Mouse (Mus musculus): ENCODE results near the gene Gm11084.
"Not testable (repeated sequence)": the region's sequence is repeated elsewhere in the genome, so short reads cannot be mapped to it uniquely, and the experiment has no call there.

Gene Gm11084

DNA sequence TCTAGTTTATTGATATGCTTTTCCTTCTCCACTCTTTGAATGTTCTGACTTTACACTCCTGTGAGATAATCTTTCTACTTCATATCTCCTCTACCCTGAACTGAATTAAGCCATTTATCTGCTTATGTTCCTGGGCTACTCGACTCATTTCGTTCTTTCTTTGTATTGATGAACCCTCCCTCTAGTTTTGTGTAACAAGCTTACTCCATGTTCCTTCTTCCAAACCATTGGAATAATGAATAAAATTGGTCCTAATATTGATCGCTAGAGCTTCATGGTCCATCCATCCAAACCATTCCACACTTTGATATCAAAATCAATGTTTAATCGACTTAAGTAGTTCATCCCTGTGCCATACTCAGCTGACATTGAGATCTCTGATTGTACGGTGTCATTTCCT, at the start of gene Gm11084:
Gene Gm11084, minus strand, starts transcription at position 101 of the 400 bp plus-strand sequence.
- no peak for DNase-seq (ENCODE audit: low spot score)

DNA sequence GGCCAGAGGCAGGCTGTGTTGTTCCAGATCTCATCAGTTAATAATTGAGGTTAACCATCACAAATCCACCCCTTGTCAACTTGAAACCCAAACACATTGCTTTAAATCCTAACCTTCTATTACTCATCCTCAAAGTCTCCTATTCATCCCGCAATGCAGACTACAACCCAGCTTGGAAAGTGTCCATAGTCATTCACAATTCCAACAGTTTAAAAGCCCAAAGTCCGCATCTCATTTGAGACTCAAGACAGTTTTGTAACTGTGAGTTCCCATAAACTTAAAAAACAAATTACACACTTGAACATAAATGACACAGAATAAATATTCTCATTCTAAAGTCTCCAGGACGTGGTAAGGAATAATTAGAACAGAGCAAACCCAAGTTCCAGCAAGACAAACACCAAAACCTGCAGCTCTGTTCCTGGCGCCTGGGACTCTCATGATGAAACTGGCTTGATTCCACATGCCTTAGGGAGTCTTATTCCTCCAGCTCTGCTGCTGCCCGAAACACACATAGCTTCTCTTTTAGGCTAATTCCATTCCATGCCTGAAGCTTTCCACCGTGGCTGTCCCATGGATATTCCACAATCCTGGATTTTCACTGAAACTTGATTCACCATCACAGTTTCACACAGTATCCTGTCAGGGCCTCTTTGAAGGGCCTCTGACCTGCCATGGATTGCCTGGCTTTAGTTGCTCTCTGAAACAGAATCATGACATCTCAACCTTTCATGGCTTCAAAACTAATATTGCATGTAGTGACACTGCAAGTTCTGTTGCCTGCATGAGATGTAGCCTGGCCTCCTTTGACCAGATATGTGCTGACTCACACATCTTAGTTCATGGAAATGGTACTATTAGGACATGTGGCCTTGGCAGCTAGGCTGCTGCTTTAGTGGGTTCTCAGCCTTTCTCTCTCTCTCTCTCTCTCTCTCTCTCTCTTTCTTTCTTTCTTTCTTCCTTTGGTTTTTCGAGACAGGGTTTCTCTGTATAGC, 44.8 kb upstream of the Gm11084 start:
- no peak for DNase-seq (ENCODE audit: low spot score)

DNA sequence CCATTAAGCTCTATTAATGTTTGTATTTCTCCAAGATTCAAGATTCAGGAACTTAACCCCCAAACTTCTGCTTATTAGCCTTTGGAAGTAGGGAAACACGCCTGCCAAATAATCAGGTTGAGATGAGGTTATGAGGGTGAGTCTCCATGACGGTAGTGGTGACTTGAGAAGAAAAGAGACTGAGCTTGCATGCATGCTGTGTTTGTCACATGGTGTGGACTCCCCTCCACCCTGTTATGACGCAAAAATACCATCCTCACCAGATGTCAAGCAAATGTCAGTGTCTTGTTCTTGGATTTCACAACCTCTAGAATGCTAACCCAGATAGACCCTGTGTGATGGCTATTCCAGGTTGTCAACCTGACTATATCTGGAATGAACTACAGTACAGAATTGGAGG, 43.3 kb upstream of the Gm11084 start:
- DNase-seq (ENCODE audit: low spot score), result no peak

DNA sequence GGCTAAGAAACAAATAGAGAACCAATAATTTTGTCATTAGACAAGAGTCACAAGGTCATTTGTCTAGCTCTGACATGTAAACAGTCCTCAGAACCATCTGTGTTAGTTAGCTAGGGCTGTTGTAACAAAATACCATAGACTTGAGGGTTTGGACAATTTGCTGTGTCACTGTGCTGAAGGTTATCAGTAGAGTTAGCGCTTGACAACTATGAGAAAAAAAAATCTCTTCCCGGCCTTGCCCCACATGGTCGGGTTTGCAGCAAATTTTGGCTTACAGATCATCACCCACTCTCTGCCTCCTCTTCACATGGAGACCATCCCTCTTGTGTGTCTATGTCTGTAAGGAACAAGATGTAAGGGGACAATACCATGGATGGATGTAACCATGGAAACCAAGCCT, 41.5 kb upstream of the Gm11084 start:
- no peak for DNase-seq (ENCODE audit: low spot score)

DNA sequence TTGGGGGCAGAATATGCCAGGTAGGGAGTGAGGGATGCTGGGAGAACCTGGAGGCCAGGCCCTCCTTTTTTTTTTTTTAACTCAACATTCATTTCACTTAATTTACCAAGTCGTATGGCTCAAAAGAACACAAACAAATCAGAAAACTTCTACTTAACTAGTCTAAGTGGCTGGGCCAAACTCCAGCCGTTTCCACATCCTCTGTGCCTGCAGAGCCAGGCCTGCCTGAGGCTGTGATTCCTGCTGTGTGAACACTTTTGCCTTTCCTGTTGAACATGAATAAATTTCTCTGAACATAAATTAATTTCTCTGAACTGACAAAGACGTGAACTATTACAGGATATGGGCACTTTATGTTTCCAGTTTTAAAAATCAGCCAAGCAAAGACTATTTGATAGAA, 40.6 kb upstream of the Gm11084 start:
- no peak for DNase-seq (ENCODE audit: low spot score)

DNA sequence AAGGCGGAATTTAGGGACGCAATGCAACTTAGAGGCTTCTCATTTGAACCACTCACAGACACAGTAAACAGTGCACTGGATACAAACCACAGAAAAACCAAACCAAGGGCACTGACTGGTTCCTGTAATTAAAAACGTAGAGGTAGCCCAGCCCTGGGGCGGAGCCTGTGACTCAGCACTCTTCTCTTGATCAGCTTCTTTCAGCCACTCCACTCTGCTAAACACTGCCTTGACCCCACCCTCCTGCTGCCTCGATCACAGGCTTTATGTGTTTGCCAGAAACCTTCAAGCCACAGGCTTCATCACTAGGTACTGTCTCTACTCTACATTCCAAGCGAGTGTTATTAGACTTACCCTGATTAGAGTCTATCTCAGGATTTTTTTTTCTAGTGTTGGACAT, 37.3 kb upstream of the Gm11084 start:
- DNase-seq (ENCODE audit: low spot score), result no peak

DNA sequence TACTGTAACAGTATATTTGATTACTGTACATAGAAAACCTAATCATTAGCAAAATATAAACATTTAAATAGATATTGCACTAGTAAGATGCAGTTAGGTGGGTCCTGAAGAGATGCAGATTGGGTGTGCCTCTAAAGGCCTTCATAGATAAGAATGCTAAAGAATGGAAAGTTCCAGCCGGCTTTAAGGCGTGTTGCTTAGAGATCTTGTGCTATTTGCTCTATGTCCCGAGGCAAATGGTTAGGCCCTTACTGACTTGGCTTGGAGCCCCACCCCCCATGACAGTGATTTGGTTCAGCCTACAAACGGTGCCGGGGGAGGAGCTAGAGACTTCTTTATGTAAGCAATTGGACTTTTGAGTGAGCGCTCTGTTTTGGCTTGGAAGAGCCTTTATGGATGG, 34.5 kb upstream of the Gm11084 start:
- DNase-seq (ENCODE audit: low spot score), result no peak

DNA sequence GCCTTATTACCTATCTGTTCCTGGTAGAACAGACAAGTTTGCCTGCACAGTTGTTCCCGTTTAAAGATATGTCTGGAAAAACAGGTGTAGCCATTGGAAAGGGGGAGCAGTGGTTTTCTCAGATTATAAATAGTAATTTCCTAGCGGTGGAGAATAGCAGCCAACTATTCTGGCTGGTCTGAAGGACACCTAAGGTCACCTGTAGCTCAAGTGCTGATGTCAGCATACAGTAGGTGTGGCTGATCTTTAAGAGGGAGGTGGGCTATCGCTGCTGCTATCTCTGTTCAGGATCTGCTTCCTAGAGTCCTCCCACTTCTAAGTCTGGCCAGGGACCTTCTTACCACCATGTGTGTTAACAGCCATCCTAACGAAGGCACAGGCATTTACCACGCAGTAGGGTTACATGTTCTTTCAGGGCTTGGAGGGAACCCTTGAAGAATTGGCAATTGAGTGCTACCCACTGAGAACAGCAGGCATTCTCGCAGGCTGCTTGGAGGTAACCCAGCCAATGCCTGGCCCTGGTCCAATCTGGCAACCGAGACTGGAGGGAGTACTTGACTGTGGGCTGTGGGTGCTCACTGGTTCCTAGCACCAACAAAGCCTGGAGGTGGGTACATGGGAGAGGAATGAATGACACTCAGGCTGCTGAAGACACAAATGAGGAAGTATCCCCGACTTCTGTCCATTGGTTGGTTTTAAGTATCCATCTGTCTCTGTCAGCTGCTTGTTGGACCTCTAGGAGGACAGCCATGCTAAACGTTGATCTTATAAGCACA, 33.0 kb upstream of the Gm11084 start:
- no peak for DNase-seq (ENCODE audit: low spot score)

DNA sequence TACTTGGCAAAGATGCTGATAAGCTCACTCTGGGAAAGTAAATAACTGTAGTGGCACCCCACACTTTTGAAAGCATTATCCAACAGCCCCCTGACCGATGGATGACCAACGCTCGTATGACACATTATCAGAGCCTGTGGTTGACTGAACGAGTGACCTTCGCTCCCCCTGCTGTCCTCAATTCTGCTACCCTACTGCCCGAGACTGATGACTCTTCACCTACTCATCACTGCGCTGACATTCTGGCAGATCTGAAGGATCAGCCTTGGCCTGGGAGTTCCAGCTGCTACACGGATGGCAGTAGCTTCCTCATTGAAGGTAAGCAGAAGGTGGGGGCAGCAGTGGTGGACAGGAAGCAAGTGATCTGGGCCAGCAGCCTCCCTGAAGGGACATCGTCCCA, 27.5 kb upstream of the Gm11084 start:
- DNase-seq (ENCODE audit: low spot score), result not testable (repeated sequence)

DNA sequence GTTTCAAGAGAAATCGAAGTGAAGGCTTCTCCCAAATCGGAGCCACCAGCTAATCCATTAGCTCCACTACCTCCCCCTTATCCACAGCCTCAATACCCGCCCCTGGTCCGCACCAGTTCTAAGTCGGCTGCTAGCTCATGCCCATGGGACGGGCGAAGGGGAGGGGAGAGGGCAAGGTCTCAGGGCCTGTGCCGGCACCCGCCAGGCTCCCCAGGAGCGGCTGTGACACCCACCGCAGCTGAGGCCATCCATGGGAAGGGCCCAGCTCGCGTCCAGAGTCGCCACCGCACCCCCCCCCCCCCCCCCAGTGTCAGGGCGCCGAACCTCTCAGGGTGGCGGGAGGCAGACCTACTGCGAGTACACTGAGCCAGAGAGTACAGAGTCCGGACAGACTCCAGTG, 26.1 kb upstream of the Gm11084 start:
- no peak for DNase-seq (ENCODE audit: low spot score)

DNA sequence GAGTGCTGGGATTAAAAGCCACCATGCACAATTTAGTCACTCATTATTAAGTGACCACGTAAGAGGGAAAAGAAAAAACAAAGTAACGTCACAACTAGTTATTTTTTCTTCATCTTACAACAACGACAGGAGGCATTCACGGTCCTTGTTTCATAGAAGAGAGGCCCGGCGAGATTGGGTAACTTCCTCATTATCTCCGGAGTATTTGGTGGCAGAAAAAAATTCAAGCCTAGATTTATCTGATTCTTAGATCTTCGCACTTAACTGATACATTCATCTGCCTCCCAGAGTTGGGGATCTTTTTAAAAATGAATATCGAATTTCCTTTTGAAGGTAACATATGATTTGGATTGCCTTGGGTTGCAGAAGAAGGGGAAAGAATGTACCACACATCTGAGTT, 21.0 kb upstream of the Gm11084 start:
- no peak for DNase-seq (ENCODE audit: low spot score)

DNA sequence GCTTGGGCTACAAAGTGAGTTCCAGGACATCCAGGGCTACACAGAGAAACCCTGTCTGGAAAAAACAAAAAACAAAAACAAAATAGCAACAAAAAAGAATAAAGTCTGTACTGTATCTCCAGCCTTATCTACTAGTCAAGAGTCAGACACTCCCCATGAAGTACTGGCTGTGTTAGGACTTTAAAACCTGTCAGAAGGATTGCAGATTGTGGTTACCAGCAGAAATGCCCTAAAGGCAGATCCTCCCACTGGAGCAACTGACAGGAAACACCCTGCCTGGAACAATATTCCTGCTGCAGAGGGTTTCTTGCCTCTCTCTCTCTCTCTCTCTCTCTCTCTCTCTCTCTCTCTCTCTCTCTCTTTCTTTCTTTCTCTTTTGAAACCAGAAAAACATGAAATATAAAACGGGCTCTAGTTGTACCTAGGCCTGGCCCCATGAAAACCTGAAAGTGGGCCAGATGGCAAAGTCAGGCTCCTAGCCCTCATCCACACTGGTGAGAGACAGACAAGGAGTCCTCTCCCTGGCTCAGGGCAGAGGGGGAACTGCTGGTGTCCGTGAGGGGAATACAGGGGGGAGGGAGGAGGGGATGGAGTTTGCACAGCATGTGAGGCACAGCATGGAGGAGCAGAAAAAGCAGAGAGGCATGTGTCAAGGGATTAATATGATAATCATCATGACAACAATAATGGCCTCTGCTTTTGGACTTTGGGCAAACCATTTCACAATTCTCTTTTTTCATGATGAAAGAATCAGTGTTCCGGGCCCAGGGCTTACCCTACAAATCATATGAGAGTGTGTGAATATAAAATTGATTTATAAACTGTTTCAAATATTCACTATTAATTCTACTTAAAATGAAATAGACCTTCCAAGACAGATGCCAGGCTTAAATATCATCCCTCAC, 19.3 kb upstream of the Gm11084 start:
- DNase-seq (ENCODE audit: low spot score), result no peak

DNA sequence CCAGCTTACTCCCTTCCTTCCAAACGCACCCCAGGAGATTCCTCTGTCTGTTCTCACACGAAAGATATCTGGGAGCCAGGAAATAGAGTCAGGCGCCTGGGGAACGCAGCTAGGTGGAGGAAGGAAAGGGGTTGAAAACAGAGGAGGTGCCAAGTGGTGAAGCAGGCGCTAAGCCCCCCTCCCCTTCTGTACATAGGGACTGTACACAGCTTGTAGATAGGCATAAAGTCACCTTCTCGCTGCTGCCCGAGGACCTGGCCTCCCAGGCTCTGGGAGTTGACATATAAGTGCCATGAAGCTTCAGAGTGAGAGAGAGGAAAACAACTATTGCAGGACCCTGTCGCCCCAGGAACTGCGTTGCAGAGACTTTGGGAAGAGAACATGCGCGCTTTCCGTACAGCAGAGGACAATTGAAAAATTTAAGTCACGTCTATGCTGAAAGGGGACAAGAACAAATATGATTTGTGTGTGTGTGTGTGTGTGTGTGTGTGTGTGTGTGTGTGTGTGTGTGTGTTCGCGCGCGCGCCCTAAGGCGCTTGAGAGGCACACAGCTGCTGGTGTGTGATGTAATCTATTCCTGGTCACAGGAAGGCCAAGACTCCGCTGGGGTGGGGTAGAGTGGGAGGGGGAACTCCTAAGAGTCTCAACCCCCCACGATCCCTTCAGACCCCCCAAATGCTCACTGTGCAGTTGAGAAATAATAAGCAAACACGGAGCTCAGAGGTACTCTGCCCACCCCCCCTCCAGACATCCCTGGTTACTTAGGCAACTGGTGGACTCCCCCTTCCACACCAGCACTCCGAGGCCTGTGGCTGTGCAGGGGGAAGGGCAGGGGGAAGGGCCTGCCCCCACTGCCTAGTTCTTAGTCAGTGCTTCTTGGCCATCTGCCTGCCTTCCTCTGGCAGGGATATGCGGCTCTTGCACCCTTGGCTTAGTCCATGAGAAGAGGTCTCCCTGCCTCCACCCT, 17.5 kb upstream of the Gm11084 start:
- DNase-seq (ENCODE audit: low spot score), result no peak

DNA sequence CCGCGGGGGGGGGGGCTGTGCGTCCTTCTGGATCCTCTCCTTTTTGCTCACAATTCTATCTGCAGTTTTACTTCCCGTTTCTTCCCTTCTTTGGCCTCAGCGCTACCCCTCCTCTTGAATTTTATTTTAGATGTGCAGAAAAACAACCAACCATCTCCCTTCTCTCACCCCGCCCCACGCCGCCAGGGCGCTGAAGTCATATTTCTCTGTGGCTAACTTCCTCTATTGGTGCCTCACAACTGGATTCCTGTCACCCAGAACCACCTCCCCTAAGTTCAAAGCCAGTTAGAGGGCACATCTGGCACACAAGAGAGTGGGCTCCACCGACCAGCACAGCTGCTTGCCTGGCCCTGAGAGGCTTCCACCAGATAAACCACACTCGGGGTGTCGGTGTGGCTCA, 16.5 kb upstream of the Gm11084 start:
- DNase-seq (ENCODE audit: low spot score), result no peak

DNA sequence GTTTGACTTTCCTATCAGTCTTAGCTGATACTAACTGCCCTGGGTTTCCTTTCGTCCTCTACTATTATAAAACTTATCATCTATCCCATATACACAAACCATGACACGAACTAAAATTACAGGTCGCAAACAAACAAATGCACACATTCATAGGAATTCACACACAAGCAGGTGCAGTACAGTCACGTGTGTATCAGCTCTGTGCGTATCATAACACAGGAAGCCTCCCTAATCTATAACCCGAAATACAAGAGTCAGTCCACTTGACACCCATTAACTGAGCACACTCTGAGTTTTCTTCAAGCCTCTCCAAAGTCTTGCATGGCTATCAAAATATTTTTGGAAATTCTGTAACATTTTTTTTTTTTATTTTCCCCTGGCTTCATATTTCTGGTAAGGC, 15.9 kb upstream of the Gm11084 start:
- DNase-seq (ENCODE audit: low spot score), result no peak

DNA sequence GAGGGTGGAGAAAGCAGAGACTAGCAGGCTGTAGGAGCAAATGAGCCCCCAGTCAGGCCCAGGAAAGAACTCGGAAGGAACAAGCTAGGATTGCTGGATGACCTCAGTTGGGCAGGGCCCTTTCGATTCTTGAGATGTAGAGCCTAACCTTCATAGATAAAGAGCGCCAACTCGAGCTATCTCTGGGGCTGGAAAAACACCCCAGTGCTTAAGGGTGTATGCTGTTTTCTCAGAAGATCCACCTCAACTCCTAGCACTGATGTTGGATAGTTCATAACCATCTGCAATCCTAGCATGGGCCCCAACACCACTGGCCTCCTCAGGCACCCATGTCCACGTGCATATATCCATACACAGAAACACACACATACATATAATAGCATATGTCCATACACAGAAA, 15.5 kb upstream of the Gm11084 start:
- no peak for DNase-seq (ENCODE audit: low spot score)

DNA sequence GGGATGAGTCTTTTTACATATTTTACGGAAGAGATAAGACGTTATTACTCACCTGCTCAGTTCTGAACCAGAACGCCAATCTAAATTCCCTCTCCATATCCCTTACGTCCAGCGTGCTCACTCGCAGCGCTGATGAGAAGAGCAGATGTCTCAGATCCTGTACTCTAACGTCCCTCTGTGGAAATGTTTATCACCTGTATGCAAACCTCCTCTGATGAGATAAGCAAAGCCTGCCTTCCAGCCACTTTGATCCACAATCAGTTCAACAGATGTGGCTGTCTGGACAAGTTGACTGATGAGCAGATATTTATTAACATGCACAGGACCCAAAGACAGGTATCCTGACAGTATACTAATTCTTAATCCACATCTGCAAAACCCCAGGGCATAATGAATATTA, 13.7 kb upstream of the Gm11084 start:
- no peak for DNase-seq (ENCODE audit: low spot score)

DNA sequence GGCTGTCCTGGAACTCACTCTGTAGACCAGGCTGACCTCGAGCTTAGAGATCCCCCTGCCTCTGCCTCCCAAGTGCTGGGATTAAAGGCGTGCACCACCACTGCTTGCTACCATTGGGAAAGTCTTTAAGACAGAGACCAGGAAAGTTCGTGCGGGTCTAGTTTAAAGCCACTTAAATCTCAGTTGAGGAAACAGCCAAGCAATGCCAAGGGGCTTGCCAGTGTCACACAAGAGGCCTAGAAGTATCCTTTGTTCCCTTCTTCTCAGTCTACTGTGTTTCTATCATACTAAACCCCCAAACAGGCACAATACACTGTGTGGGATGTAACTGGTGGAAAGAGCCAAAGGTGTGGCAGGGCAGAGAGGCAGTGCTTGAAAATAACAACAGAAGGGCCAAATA, 11.1 kb upstream of the Gm11084 start:
- no peak for DNase-seq (ENCODE audit: low spot score)

DNA sequence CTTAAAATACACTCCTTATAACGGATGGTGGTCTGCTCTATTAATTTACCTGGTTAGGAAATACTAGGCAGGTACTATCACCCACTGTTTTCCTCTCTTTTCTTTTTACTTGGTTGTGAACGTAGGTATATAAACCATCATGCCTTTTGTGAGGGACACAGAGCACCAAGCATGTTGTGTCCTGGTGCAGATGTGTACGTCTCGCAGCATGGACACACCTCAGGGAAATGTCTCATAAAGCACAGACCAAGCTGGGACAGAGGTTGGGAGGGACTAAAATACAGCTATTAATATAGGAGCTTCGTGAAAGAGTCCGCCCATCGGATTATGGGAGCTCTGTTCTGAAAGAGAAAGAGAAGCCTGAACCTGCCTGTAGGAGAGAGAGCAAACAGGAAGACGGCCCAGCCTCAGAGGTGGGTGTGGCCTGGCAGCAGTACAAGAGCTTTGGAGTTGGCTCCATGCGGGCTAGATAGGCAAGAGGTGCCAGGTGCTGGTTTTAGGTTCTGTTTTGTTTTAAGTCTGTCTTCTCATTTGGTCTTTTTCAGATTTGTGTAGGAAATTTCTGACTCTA, 10.4 kb upstream of the Gm11084 start:
- DNase-seq (ENCODE audit: low spot score), result no peak

DNA sequence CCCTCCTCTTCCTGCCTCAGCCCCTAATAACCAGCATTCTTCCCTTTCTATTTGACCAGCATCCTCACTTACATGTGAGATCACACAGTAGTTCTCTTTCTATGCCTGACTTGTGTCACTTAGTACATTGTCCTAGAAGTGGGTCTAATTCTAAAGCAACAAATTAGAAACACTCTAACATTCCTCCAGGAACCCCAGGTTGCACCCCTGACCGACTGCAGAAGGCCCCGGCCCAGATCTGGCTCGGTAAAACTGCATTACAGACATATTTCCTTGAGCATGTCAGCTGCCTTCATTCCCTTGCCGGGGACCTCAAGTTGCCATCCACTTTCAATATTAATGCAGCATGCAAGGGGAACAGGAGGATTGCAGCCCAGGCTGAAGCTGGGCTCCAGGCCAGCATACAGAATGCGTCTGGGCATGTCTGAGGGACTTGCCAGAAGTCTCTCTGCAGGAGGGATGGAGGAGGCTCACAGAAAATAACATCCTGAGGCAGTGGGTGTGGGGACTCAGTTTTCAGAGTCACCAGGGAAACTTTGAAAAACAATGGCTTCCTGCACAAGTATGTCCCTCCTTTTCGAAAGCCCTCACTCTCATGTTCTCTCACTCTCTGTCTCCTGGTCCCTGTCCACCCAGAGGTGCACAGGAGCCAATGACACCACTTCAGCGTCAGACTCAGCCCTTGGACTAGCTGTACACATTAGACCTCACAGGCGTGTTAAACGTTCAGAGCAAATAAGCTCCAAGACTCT, 9.0 kb upstream of the Gm11084 start:
- DNase-seq (ENCODE audit: low spot score), result no peak

All from left cerebral cortex, adult 11 months (tissue).